Mouse (Mus musculus) CD8-positive naive resting alpha-beta T cell, adult 2 months (primary cell): ENCODE data around the gene Ccdc57.

ENCODE experiments used
- DNase-seq, 2 experiments: peaks; one replicate each; pipeline ENCODE4 v3.0.0; 2022; ENCODE audit warnings: low read depth in 2 of 2, low spot score in 2 of 2

Ccdc57 gene

DNA sequence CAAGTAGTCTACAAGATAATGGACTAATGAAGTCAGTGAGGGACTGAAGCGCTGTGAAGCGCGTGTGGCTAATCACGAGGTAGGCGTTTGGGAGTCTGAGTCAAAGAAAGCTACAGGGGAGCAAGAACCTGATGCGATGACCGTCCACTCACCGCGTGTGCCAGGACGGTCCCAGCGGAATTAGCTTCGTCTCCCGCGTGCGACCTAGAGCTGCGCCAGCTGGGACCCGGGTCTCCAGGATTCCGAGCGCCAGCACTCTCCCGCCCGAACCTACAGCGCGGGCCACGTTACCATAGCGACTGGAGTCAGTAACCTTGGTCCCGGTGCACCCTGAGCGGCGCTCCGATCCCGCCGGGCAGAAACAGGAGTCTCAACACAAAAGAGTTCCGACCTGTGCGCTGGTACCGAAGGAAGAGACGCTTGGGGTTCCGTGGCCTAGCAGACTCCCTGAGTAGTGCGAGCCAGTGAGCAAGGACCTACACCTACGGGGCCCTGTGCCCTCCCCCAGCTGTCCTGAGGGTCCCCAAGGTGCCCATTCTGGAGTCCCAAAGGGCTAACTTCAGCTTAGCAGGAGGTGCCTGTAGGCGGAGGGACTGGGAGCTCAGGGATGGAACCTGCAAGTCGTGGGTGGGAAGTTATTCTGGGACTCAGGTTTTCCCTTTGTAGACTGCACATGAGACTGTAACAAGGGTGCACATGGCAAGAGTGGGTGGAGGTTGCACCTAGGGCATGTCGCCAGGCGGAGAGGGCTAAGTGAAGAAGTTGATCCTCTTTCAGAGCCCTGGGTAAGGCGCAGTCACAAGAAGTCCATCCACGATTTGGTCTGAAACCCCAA, at the start of gene Ccdc57:
Gene Ccdc57 (minus strand): TSS at position 309 of the 835 bp plus-strand sequence.
- DNase-seq: peak; percentile 72 to 83

DNA sequence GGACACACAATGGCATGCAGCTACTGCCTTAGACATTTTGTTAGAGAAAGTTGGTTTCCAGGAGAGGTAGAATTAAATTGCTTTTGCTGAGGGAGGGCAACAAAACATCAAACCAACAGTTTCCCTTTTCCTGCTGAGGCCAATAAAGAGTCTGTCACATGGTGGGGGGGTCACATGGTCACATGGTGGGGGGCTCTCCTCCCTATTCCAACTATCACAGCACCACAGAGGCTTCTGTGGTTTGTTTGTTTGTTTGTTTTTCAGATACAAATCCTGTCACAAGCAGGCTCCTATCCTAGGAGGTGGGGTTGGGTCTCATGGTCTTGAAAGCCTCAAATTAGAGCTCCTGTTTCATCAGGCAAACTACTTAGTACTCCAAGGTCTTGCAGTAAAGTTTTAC, 49.8 kb upstream of the Ccdc57 start:
- no peak for DNase-seq

DNA sequence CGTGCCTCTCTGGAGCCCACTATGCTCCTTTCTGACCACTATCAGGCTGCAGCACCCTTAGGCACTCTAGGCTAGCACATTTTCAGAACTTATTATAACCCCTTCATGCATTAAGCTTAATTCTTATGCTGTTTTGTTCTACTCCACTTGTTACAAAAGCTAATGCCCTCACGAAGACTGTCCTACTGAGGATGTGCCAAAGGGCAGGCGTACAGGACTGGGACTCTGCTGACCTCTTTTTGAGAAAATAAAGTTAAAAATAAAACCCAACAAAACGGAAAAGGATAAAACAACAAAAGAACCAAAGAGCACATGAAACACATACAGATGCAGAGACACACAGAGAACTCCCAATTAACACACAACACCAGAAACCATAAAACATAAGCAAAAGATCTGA, 49.0 kb upstream of the Ccdc57 start:
- DNase-seq: no peak

GRCm38 (mm10) chr11:120980427-120981035, 47.9 kb upstream of the Ccdc57 start:
- no peak for DNase-seq

GRCm38 (mm10) chr11:120979711-120980426, 47.2 kb upstream of the Ccdc57 start:
- no peak for DNase-seq

- no peak for DNase-seq
These were observed 40.6 kb upstream of the Ccdc57 start for GRCm38 (mm10) chr11:120973318-120973717.

GRCm38 (mm10) chr11:120971237-120971636, 38.6 kb upstream of the Ccdc57 start:
- DNase-seq: no peak

- DNase-seq: no peak
These were observed 37.1 kb upstream of the Ccdc57 start for GRCm38 (mm10) chr11:120969742-120970141.

GRCm38 (mm10) chr11:120965587-120965986, 32.9 kb upstream of the Ccdc57 start:
- DNase-seq: no peak

DNA sequence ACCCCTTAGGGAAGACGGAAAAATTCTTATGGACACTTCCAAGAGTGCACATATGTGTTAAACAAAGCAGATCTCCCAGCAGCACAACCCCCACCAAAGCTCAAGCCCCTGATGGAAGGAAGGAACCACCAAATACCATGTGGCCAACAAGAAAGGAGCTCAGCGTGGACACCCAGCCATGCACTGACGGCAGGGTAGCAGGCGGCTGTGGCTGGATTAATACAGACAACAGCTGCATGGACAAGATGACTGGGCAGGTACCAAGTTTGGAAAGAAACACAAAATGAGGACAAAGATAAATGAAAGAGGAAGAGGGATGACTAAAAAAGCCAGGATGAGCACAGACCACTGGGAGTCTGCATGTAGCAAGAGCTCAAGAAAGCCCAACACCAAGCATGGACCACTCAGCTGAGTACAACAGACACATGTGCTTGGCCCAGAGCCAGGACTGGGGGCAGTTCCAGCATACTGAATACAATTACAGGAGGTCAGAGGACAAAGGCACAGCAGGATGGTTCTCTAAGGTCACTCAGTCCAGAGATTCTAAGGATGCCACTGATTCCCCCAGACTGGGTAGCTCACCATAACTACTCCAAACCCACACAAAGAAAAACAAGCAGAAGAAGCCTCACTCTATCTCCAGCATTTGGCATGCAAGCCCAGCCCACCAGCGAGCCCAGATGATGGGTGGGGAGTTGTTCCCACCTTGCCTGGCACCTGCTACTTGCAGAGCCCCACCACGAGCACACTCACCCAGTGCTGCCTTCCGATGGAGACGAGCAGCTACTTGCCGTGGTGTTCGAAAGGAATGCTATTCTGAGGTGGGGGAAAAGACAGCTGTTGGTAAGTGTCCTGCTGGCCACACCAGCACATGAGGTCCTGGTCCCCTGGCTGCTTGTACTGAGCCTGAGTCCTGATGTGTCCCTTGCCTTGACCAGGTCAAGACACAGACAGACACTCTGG, 31.8 kb upstream of the Ccdc57 start:
- no peak for DNase-seq

GRCm38 (mm10) chr11:120962909-120963308, 30.2 kb upstream of the Ccdc57 start:
- DNase-seq: no peak

DNA sequence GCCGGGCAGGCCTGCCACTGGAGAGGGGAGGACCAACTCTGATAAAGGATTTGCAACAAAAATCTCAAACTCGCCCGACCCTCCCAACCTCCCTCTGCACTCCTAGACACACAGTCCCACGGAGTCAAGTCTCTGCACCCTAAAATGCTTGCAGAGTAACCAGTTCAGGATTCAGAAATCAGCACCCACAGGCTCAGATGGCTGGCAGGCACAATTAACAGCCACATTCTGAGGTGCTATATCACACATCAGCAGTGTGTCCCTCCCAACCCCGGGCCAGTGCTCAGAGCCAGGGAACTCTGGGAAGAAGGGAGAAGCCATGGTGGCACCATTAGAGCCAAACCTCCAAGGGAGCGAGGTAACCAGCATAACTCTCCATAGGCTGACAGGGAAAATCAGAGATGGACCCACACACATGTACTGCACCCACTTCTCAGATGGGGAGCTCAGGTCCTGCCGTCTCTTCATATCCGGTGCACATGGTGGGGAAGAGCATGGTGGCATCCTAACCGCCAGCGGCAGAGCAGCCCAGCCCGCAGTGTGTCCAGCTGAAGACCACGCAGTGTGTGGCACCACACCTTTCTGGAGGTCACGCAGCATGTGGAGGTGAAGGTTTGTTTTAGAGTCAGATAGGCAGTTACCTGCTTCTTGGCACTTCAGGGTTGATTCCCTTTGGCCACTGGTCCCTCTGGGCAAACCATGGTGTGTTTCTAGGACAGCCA, 29.5 kb upstream of the Ccdc57 start:
- DNase-seq: no peak

DNA sequence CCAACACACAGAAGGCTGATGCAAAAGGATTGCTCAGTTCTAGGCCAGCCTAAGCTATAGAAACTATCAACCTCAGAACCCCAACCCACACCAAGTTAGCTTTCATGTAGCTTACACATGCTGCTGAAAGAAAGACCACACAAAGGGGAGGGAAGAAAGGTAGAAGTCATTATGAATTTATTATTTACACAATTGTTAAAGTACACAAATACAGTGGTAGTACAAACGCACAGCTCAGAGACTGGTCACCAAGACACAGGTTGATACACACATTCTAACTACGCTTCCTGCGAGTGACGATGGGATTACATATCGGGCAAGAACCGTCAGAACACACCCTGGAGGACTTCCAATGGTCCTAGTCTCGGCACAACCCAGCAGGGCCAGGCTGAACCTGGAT, 28.9 kb upstream of the Ccdc57 start:
- no peak for DNase-seq

DNA sequence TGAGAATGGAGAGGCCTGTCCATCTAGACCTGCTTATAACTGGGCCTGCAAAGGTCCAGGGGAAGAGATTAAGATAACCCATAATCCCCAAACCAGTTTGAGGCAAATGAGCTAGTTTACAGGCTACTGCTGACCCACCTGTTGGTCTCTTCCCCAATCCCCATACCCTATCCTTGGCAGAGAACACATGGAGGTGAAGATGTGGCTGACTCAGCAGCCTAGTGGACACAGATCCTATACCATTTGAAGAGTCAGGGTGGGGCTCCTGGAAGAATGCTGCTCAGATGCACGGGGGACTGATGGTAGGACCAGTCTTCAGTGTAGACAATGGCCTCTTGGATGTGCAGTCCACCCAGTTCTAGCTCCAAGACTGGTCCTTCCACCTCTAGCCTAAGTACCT, 27.6 kb upstream of the Ccdc57 start:
- no peak for DNase-seq

GRCm38 (mm10) chr11:120959564-120959963, 26.9 kb upstream of the Ccdc57 start:
- DNase-seq: no peak

GRCm38 (mm10) chr11:120959066-120959465, 26.4 kb upstream of the Ccdc57 start:
- no peak for DNase-seq

DNA sequence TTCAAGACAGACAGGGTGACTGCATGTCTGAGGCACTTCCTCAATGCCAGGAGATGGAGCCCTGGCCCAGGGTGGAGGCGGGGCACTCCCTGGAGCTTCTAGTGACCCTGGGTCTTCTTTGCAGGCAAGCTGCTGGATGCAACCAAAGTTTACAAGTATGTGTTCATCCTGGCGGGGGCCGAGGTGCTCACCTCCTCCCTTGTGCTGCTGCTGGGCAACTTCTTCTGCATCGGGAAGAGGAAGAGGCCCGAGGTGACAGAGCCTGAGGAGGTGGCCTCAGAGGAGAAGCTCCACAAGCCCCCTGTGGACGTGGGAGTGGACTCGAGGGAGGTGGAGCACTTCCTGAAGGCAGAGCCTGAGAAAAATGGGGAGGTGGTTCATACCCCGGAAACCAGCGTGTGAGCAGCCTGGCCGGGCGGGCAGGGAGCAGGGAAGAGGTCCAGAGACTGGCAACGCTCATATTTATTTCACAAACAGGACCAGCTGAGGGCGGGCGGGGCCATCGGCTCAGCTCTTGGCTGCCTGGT, 25.1 kb upstream of the Ccdc57 start:
- no peak for DNase-seq

- no peak for DNase-seq
These were observed 24.4 kb upstream of the Ccdc57 start for GRCm38 (mm10) chr11:120957052-120957451.

- DNase-seq: no peak
These were observed 23.0 kb upstream of the Ccdc57 start for GRCm38 (mm10) chr11:120955701-120956100.

GRCm38 (mm10) chr11:120954936-120955335, 22.3 kb upstream of the Ccdc57 start:
- DNase-seq: no peak
